Mouse (Mus musculus) brown adipose tissue, adult 24 weeks (tissue): ENCODE results near the gene Ppp4r4. TPM values are rescaled to one million over a fixed set of nuclear protein-coding genes. Genes with fewer than 3 reads are reported as not detected.

Experiments
- H3K27ac ChIP-seq: fragments of 200-500 bp; replicated peaks from 2 replicates; pipeline ENCODE4 v1.5.1; 2012; ENCODE audit warnings: low read depth, mild to moderate bottlenecking, low read length
- H3K4me1 ChIP-seq: fragments of 200-500 bp; 2 replicates; pipeline ENCODE4 v1.6.1; 2012; ENCODE audit warnings: low read length, mixed read lengths; ENCODE audit not compliant: control insufficient read depth, insufficient read depth, insufficient read length
- H3K4me3 ChIP-seq: fragments of 200-500 bp; 2 replicates; pipeline ENCODE4 v1.5.1; 2012; ENCODE audit warnings: low read depth, mild to moderate bottlenecking, low read length, moderate library complexity; ENCODE audit not compliant: insufficient read depth
- polyA plus RNA-seq: library from polyadenylated mRNA; stranded (reverse); fragments of >200 nt; gene quantifications from 2 replicates; pipeline ENCODE4 v1.2.4, GENCODE M21; 2012; ENCODE audit not compliant: missing spikeins, insufficient read depth, insufficient read length

The Ppp4r4 gene
- polyA plus RNA-seq, 1 experiment = 3.8 TPM

- H3K4me1 ChIP-seq = no peaks in the 10 kb centered on the region
- no peak overlapping the region for H3K27ac ChIP-seq
- H3K4me3 ChIP-seq = no peak overlapping the region
Observed at GRCm38 (mm10) chr12:103511586-103511985, 20.5 kb upstream of the Ppp4r4 start.

DNA sequence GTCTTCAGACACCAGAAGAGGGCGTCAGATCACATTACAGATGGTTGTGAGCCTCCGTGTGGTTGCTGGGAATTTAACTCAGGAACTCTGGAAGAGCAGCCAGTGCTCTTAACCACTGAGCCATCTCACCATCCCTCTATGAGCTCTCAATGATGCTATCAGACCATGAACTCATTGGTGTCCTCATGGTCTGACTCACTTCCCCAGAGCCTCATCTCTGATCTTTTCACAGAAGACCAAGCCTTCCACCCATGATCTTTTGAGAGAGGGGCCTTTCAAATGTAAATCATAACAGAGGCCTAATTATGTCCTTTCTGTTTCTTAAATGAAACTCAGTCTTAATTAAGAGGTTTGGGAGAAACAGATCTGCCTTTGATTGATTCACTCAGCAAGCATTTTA lies 19.0 kb upstream of the Ppp4r4 start:
- H3K4me3 ChIP-seq = no peak overlapping the region
- H3K27ac ChIP-seq = no peak overlapping the region
- no peaks in the 10 kb centered on the region for H3K4me1 ChIP-seq

DNA sequence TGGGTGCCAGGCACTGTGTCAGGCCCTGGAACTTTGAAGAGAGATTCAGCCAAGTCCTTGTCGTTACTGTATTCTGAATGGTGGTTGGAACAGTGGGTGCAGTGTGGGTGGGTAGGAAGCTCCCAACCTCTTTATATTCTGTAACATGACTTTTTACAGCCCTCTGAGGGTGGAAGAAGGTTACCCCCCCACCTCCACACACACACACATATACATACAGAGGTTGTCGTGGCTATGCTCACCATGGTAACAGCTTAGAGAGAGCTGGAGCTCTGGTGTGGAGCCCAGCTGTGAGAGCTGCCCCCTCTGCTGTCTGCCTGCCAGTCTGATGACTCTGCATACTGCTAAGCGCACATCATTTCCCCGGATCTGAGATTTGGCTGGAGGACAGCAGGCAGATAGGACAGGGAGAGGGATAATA lies 18.6 kb upstream of the Ppp4r4 start:
- no peaks in the 10 kb centered on the region for H3K4me1 ChIP-seq
- H3K27ac ChIP-seq = no peak overlapping the region

DNA sequence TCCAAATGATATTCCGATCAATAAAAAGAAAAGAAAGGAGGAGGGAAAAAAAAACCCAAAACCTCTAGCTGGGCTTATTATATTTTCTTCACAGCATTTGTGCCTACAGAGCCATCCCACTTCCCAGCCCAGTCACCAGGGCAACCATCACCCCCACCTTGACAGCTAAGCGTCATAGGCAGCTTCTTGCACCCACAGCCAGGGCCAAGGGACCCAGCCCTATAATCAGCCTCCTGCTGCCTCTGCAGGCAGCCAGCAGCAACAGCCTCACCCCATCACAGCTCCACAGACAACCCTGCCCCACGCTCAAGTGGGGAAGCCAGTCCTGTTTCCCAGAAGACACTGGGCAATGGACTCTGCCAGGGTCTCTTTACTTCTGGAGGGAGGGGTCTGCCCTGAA lies 17.7 kb upstream of the Ppp4r4 start:
- Histone ChIP-seq H3K27ac (no peak overlapping the region), H3K4me1 (no peaks in the 10 kb centered on the region), H3K4me3 (no peak overlapping the region)

More for the DNA sequence above, 18.6 kb upstream of the Ppp4r4 start:
- no peak overlapping the region for H3K4me3 ChIP-seq

DNA sequence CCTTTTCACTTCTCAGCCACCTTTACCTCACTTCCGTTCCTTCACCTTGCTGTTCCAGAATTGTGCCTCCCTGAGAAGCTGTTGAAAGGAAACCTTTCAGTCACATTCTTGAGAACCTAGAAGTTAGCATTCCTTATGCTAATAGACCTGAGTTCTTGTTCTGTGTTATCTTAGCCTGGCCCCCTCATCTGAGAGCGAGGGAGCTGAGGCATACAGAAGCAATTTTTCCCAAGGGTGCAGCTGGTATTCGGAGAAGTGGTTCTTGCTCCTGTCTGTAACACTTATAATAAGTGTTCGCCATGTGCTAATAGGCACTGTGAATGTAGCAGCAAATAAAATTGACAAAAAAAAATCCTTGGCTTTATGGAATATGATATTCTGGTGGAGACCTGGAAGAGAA lies 16.4 kb upstream of the Ppp4r4 start:
- no peak overlapping the region for H3K4me3 ChIP-seq
- H3K4me1 ChIP-seq = no peaks in the 10 kb centered on the region
- H3K27ac ChIP-seq = no peak overlapping the region

DNA sequence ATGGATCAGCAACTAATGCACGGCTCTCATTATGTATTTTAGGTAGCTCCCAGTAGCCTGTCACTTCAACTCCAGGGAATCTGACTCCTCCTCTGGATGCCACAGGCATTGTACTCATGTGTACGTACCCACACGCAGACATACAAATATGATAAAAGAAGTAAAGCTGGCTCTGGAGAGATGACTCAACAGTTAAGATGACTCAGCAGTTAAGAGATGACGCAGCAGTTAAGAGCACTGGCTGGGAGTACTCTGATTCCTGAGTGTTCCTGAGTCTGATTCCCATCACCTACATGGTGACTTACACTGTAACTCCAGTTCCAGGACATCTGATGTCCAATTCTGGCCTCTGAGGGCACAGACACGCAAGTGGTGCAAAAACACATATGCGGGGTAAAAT lies 13.4 kb upstream of the Ppp4r4 start:
- no peaks in the 10 kb centered on the region for H3K4me1 ChIP-seq
- H3K4me3 ChIP-seq = no peak overlapping the region
- H3K27ac ChIP-seq = no peak overlapping the region

DNA sequence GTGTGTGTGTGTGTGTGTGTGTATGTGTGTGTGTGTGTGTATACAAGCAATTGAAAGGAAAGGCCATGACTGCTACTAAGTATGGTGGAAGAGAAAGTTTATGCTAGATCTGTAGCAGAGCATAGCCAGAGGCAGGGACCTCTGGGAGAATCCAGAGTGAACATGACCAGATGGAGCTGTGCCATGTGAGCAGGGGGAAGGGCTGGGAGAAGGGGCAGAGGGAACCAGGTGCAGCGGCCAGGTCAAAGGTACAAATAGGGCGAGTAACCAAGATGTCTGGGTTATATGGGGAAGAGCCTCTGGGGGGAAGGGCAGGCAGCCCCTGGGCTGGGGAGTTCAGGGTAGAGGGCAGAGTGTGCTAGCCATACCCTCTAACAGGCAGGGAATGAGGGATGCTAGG lies 1.5 kb upstream of the Ppp4r4 start:
- H3K27ac ChIP-seq = no peak overlapping the region
- H3K4me3 ChIP-seq = no peak overlapping the region
- H3K4me1 ChIP-seq = no peaks in the 10 kb centered on the region; the same call in 1 of the 2 replicates

- Histone ChIP-seq H3K4me1 (no peaks in the 10 kb centered on the region; the same call in 1 of the 2 replicates), H3K4me3 (peak overlapping the region; percentile 77), H3K27ac (no peak overlapping the region)
Observed at GRCm38 (mm10) chr12:103532649-103533395, 739 bp downstream of the Ppp4r4 start.

DNA sequence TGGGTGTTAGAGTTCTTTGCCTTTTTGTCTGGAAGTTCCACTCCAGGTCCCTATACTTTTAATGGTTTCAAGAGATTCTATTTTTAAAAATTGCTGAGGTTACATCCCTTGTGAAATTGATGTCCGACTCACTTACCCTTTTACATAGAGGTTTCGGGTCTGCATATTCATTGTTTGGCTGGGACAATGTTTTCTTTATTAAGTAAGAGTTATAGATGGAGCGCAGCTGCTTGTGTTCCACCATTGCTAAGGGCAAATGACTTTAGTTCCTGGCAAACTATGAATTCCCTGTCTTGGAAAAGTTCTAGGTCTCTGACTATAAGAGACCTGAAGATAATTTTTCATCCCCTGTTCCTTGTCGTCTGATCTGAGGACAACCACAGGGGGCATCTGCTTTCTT lies 8.3 kb downstream of the Ppp4r4 start:
- no peak overlapping the region for H3K27ac ChIP-seq
- no peak overlapping the region for H3K4me3 ChIP-seq
- no peaks in the 10 kb centered on the region for H3K4me1 ChIP-seq

DNA sequence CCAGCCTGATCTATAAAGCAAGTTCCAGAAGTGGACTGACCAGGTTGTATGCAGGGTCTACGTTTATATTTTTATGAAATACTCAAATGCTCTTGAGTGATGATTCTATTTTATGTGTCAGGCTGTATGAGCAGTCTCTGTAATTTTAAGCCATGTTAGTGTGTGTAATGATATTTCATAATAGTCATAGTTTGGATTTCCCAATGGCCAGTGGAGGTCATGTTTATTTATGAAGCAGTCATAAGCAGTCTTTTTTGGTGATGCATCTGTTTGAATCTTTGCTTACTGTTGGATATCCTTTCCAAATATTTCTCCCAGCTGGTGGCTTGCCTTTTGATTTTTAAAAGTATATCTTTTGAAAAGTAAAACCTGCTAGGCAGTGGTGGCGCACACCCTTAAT lies 11.3 kb downstream of the Ppp4r4 start:
- H3K4me3 ChIP-seq = no peak overlapping the region

DNA sequence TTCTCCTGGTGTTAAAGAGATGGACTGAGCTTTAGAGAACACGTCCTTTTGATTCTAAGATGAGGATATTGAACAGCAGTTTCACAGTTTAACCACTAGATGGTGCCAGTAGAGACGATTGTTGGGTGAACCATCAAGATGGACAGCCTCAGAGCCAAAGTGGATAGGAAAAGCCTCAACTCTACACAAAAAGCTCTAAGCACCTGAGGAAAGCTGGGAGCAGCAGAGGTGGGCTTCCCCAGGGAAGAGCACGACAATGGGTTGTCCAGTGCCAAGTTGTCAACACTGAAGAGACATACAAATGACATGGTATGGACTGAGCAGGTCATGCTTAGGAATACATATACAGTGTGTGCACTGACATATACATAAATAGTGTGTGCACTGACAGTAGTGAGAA lies 12.1 kb downstream of the Ppp4r4 start:
- Histone ChIP-seq H3K4me3 (no peak overlapping the region), H3K4me1 (no peaks in the 10 kb centered on the region), H3K27ac (no peak overlapping the region)

More for the DNA sequence above, 11.3 kb downstream of the Ppp4r4 start:
- Histone ChIP-seq H3K27ac (no peak overlapping the region), H3K4me1 (no peaks in the 10 kb centered on the region)

GRCm38 (mm10) chr12:103547438-103547837 lies 15.4 kb downstream of the Ppp4r4 start:
- no peak overlapping the region for H3K4me3 ChIP-seq
- H3K27ac ChIP-seq = no peak overlapping the region
- H3K4me1 ChIP-seq = no peaks in the 10 kb centered on the region

DNA sequence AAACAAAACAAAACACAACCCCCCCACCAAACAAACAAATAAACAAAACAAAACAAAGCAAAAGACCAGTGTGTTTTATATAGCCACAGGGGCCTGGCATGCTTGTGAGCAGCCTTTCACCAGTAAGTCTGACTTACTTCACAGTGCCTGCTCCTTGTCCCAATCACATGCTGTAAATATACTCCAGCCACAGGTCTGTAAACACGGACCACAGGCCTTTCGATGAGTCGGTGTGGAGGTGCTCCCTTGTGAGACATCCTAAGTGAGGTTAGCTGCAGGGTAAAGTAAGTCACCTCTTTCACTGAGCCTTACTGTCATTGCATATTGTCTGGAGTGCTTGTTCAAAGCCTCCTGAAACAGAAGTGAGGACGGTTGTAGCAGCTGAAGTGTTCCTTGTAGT lies 16.4 kb downstream of the Ppp4r4 start:
- Histone ChIP-seq H3K4me3 (no peak overlapping the region), H3K4me1 (no peaks in the 10 kb centered on the region), H3K27ac (no peak overlapping the region)

DNA sequence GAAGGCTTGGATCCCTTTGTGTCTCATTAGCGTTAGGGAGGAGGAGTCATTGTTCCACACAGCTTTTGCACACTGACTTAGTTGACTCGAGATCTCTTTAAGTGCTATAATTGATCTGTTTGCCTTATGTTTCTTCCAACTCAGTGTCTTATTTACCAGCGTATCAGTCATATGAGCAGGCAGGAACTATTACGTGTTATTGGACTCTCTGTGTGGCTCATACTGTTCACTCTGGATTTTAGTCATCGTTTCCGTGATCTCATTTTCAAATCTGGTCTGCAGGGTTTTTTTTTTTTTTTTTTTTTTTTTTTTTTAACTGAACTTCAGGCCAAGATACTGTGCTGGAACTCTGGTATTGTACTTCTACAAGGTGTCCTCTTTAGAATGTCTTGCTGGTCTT lies 18.0 kb downstream of the Ppp4r4 start:
- no peak overlapping the region for H3K4me3 ChIP-seq
- H3K27ac ChIP-seq = no peak overlapping the region
- no peaks in the 10 kb centered on the region for H3K4me1 ChIP-seq

GRCm38 (mm10) chr12:103551422-103551821 lies 19.3 kb downstream of the Ppp4r4 start:
- Histone ChIP-seq H3K4me1 (no peaks in the 10 kb centered on the region), H3K27ac (no peak overlapping the region), H3K4me3 (no peak overlapping the region)

DNA sequence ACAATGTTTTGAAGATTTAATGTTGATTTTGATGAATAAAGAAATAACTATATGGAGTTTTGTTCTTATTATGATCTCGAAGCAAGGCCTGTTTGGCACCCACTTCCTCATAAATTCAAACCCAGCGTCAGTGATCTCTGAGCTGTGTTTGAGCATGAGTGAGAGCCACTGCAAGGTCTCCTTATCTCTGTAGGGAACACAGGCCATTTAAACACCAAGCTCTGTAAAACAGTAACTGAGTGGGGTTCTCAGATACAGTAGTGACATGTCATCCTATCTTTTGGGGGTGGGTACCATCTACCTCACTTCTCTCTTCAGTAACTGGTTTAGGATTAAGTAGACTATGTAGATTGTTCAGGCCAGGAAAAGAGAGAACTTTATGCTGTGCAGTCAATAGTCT lies 20.4 kb downstream of the Ppp4r4 start:
- no peaks in the 10 kb centered on the region for H3K4me1 ChIP-seq
- no peak overlapping the region for H3K4me3 ChIP-seq

More for the DNA sequence above, 20.4 kb downstream of the Ppp4r4 start:
- H3K27ac ChIP-seq = no peak overlapping the region
